Mouse (Mus musculus) thymus, postnatal 10 days (tissue): ENCODE results near the gene Gm8660.
"Not testable (repeated sequence)": the region's sequence is repeated elsewhere in the genome, so short reads cannot be mapped to it uniquely, and the experiment has no call there.

Source experiments
- DNase-seq, 2 experiments: peaks; one replicate each; pipeline ENCODE4 v3.0.0; 2021; ENCODE audit warnings: low spot score in 2 of 2

The Gm8660 gene

GRCm38 (mm10) chr7:22370939-22371338, at the start of gene Gm8660:
TSS of gene Gm8660 (minus strand) at chr7:22371039.
- not testable (repeated sequence) for DNase-seq

GRCm38 (mm10) chr7:22413283-22413682, 42.4 kb upstream of the Gm8660 start, which contains the start of gene Vmn1r148:
TSS of gene Vmn1r148 (plus strand) at chr7:22413583.
- DNase-seq = not testable (repeated sequence)

GRCm38 (mm10) chr7:22329617-22330016, 41.2 kb downstream of the Gm8660 start, which contains the start of gene Gm4187:
TSS of gene Gm4187 (minus strand) at chr7:22329717.
- not testable (repeated sequence) for DNase-seq
